Mouse (Mus musculus) forebrain, postnatal 0 days (tissue): ENCODE data around the gene Rom1. TPM values are rescaled to one million over a fixed set of nuclear protein-coding genes. Genes with fewer than 3 reads are reported as not detected.

Experiments used
- ATAC-seq: fragments of 200-750 bp; cut with Nextera tagmentation; 2 replicates; pipeline ENCODE4 v1.8.0; 2017; ENCODE audit warnings: mild to moderate bottlenecking, moderate library complexity
- DNase-seq: peaks from one replicate; pipeline ENCODE4 v3.0.0-alpha.2; 2015
- H3K27ac ChIP-seq: fragments of 300-500 bp; sonication (generic); 2 replicates; pipeline ENCODE4 v1.5.1; 2014; ENCODE audit warnings: low read depth, mild to moderate bottlenecking, antibody characterized with exemption, low read length, moderate library complexity, mixed read lengths
- H3K27me3 ChIP-seq: fragments of 300-500 bp; sonication (generic); 2 replicates; pipeline ENCODE4 v1.6.1; 2014; ENCODE audit warnings: mild to moderate bottlenecking, low read length, mixed read lengths; ENCODE audit not compliant: insufficient read depth
- H3K36me3 ChIP-seq: fragments of 300-500 bp; sonication (generic); 2 replicates; pipeline ENCODE4 v1.6.1; 2014; ENCODE audit warnings: mild to moderate bottlenecking, moderate library complexity; ENCODE audit not compliant: insufficient read depth
- H3K4me1 ChIP-seq: fragments of 300-500 bp; sonication (generic); 2 replicates; pipeline ENCODE4 v1.6.1; 2014; ENCODE audit warnings: antibody characterized with exemption; ENCODE audit not compliant: insufficient read depth
- H3K4me2 ChIP-seq: fragments of 300-500 bp; sonication (generic); 2 replicates; pipeline ENCODE4 v1.6.1; 2014; ENCODE audit warnings: low read depth, mild to moderate bottlenecking, moderate library complexity
- H3K4me3 ChIP-seq: fragments of 300-500 bp; sonication (generic); 2 replicates; pipeline ENCODE4 v1.5.1; 2014; ENCODE audit warnings: low read depth, low read length, mixed read lengths
- H3K9ac ChIP-seq: fragments of 300-500 bp; sonication (generic); 2 replicates; pipeline ENCODE4 v1.6.1; 2014; ENCODE audit warnings: mild to moderate bottlenecking
- H3K9me3 ChIP-seq: fragments of 300-500 bp; sonication (generic); 2 replicates; pipeline ENCODE4 v1.6.1; 2016; ENCODE audit warnings: low read length
- CTCF ChIP-seq: sonication (generic); IDR thresholded peaks from 2 replicates; pipeline ENCODE4 v1.5.1; 2016; ENCODE audit warnings: antibody characterized with exemption, control low read depth, low read depth
- WGBS: fragments of 180-500 bp; shearing (Covaris S2); extraction: QIAGEN DNeasy Blood & Tissue Kit; methylation state at CpG from one replicate; pipeline ENCODE4 v1.1.7; 2014; 5-methylcytosine and 5-hydroxymethylcytosine counted together
- polyA plus RNA-seq: library from polyadenylated mRNA; unstranded; fragments of >200 nt; fragmentation: Nextera tagmentation; extraction: Ambion mirVana; gene quantifications from 2 replicates; pipeline ENCODE4 v1.2.1, GENCODE M21; 2015
- total RNA-seq: library from RNA; depleted of rRNA; stranded (reverse); fragments of >200 nt; gene quantifications from 2 replicates; pipeline ENCODE4 v1.2.3, GENCODE M21; 2014

Rom1 gene
- total and polyA plus RNA-seq, 2 experiments from 2014 or later = 3.3 to 3.5 TPM

- Histone ChIP-seq H3K9ac (peak within 1 kb of the TSS; percentile 75), H3K36me3 (peaks cover 68% of the 10 kb centered on the region), H3K4me2 (peak within 1 kb of the TSS; percentile 75), H3K27ac (peak within 1 kb of the TSS; percentile 79), H3K4me3 (peak within 1 kb of the TSS; percentile 80), H3K27me3 (no peaks in the 10 kb centered on the region), H3K9me3 (no peaks in the 10 kb centered on the region), H3K4me1 (no peaks in the 10 kb centered on the region; the same call in 1 of the 2 replicates)
- WGBS = under 1% methylated on average over 51 of the region's 52 CpGs
- TF ChIP-seq CTCF = no peak
- peak; percentile 99 for DNase-seq
- peak; percentile 99 for ATAC-seq
Measured at GRCm38 (mm10) chr19:8966590-8967372, 37.6 kb upstream of the Rom1 start, which contains the start of gene Eef1g. TSS of gene Eef1g (plus strand) at chr19:8967041.

- no peak for TF ChIP-seq CTCF
- DNase-seq = no peak
- peaks cover 68% of the 10 kb centered on the region for H3K36me3 ChIP-seq
- 38% methylated on average over 5 of the region's 5 CpGs for WGBS
- H3K27ac ChIP-seq = peak overlapping the region; percentile 78
- H3K9me3 ChIP-seq = no peaks in the 10 kb centered on the region
- peak overlapping the region; percentile 80 for H3K4me3 ChIP-seq
- H3K4me1 ChIP-seq = no peaks in the 10 kb centered on the region; the same call in 1 of the 2 replicates
- no peak for ATAC-seq
- H3K9ac ChIP-seq = peak overlapping the region; percentile 34
- H3K27me3 ChIP-seq = no peaks in the 10 kb centered on the region
- H3K4me2 ChIP-seq = peak overlapping the region; percentile 44
Measured at GRCm38 (mm10) chr19:8966198-8966589, 37.0 kb upstream of the Rom1 start.

GRCm38 (mm10) chr19:8965771-8966170 is 36.6 kb upstream of the Rom1 start:
- ATAC-seq (no peak), DNase-seq (no peak)
- H3K4me1 ChIP-seq = no peaks in the 10 kb centered on the region; the same call in 1 of the 2 replicates
- no peaks in the 10 kb centered on the region for H3K27me3 ChIP-seq
- 74% methylated on average over 8 of the region's 8 CpGs for WGBS
- peak overlapping the region; percentile 34; the same call in 1 of the 2 replicates for H3K9ac ChIP-seq
- H3K9me3 ChIP-seq = no peaks in the 10 kb centered on the region
- H3K4me2 ChIP-seq = no peak overlapping the region
- TF ChIP-seq CTCF = no peak
- peaks cover 67% of the 10 kb centered on the region for H3K36me3 ChIP-seq
- H3K4me3 ChIP-seq = no peak overlapping the region
- H3K27ac ChIP-seq = 0 out of 2 replicates have a peak overlapping the region, but pooled peaks have one; percentile 78

GRCm38 (mm10) chr19:8965075-8965474 is 35.9 kb upstream of the Rom1 start:
- Histone ChIP-seq H3K36me3 (peaks cover 67% of the 10 kb centered on the region), H3K9ac (no peak overlapping the region), H3K4me1 (no peaks in the 10 kb centered on the region; the same call in 1 of the 2 replicates), H3K9me3 (no peaks in the 10 kb centered on the region), H3K4me3 (no peak overlapping the region), H3K4me2 (no peak overlapping the region), H3K27me3 (no peaks in the 10 kb centered on the region), H3K27ac (no peak overlapping the region)
- 86% methylated on average over 11 of the region's 11 CpGs for WGBS
- no peak for ATAC-seq
- DNase-seq = no peak
- TF ChIP-seq CTCF = no peak

- DNase-seq = no peak
- TF ChIP-seq CTCF = no peak
- WGBS = 93% methylated on average over 2 of the region's 2 CpGs
- Histone ChIP-seq H3K27me3 (no peaks in the 10 kb centered on the region), H3K4me3 (no peak overlapping the region), H3K4me2 (no peak overlapping the region), H3K36me3 (peaks cover 68% of the 10 kb centered on the region), H3K9me3 (no peaks in the 10 kb centered on the region), H3K4me1 (no peaks in the 10 kb centered on the region; the same call in 1 of the 2 replicates), H3K9ac (no peak overlapping the region), H3K27ac (no peak overlapping the region)
- no peak for ATAC-seq
Measured at GRCm38 (mm10) chr19:8962256-8962655, 33.1 kb upstream of the Rom1 start.

GRCm38 (mm10) chr19:8954171-8954570 is 25.0 kb upstream of the Rom1 start:
- Histone ChIP-seq H3K36me3 (peaks cover 43% of the 10 kb centered on the region), H3K9ac (peak overlapping the region; percentile 58), H3K4me1 (peaks cover 22% of the 10 kb centered on the region), H3K4me2 (peak overlapping the region; percentile 71), H3K27ac (peak overlapping the region; percentile 78), H3K9me3 (no peaks in the 10 kb centered on the region), H3K4me3 (peak overlapping the region; percentile 67), H3K27me3 (no peaks in the 10 kb centered on the region)
- no peak for DNase-seq
- 5% methylated on average over 9 of the region's 9 CpGs for WGBS
- ATAC-seq = no peak
- no peak for TF ChIP-seq CTCF
